Mouse (Mus musculus) spleen, postnatal 36 days (tissue): ENCODE measurements at regions not wholly inside any gene's neighbourhood (a gene's known extent, or its start where the extent isn't known, plus 50 kb on each side); places are given as distances from the start of the nearest gene placed in this dataset.

Experiments used
- DNase-seq, 2 experiments: peaks; one replicate each; pipeline ENCODE4 v3.0.0; 2022; ENCODE audit warnings: low spot score in 2 of 2, mixed read lengths in 1 of 2

GRCm38 (mm10) chr13:52015496-52015895 lies 169.0 kb downstream of the Gadd45g start:
- DNase-seq = no peak

- no peak for DNase-seq
These were observed 171.2 kb downstream of the Gadd45g start for GRCm38 (mm10) chr13:52017598-52018190.

GRCm38 (mm10) chr13:52019647-52020046 lies 173.2 kb downstream of the Gadd45g start:
- DNase-seq = no peak

- DNase-seq = no peak
These were observed 174.7 kb downstream of the Gadd45g start for GRCm38 (mm10) chr13:52021150-52021549.

- no peak for DNase-seq
These were observed 175.3 kb downstream of the Gadd45g start for GRCm38 (mm10) chr13:52021828-52022227.

GRCm38 (mm10) chr13:52022529-52022928 lies 176.1 kb downstream of the Gadd45g start:
- no peak for DNase-seq

GRCm38 (mm10) chr13:52024349-52024748 lies 177.9 kb downstream of the Gadd45g start:
- no peak for DNase-seq

GRCm38 (mm10) chr13:52024832-52025481 lies 178.5 kb downstream of the Gadd45g start:
- peak; percentile 22 to 24 for DNase-seq

- no peak for DNase-seq
These were observed 179.0 kb downstream of the Gadd45g start for GRCm38 (mm10) chr13:52025482-52025848.

- DNase-seq = peak; percentile 24 to 28
These were observed 179.8 kb downstream of the Gadd45g start for GRCm38 (mm10) chr13:52026291-52026690.

- DNase-seq = no peak
These were observed 183.5 kb downstream of the Gadd45g start for GRCm38 (mm10) chr13:52029868-52030422.

- DNase-seq = peak; percentile 76 to 78
These were observed 185.0 kb downstream of the Gadd45g start for GRCm38 (mm10) chr13:52031465-52031864.

- DNase-seq = peak; percentile 77 to 78
These were observed 189.3 kb downstream of the Gadd45g start for GRCm38 (mm10) chr13:52035731-52036130.

GRCm38 (mm10) chr13:52036351-52036750 lies 189.9 kb downstream of the Gadd45g start:
- peak in 1 of 2 experiments; percentile 22 for DNase-seq

GRCm38 (mm10) chr13:52037218-52037617 lies 190.7 kb downstream of the Gadd45g start:
- no peak for DNase-seq

- no peak for DNase-seq
These were observed 195.3 kb downstream of the Gadd45g start for GRCm38 (mm10) chr13:52041467-52042421.

- no peak for DNase-seq
These were observed 196.4 kb downstream of the Gadd45g start for GRCm38 (mm10) chr13:52042867-52043266.

GRCm38 (mm10) chr13:52043916-52044315 lies 197.4 kb downstream of the Gadd45g start:
- DNase-seq = no peak

- DNase-seq = no peak
These were observed 198.9 kb downstream of the Gadd45g start for GRCm38 (mm10) chr13:52045349-52045748.

- no peak for DNase-seq
These were observed 199.5 kb downstream of the Gadd45g start for GRCm38 (mm10) chr13:52046020-52046419.

GRCm38 (mm10) chr13:52046700-52047099 lies 200.2 kb downstream of the Gadd45g start:
- no peak for DNase-seq

GRCm38 (mm10) chr13:52047937-52048336 lies 201.5 kb downstream of the Gadd45g start:
- no peak for DNase-seq
